Mouse (Mus musculus) inflammation-experienced regulatory T-cells, adult 16 weeks (primary cell): Measurements from ENCODE around the gene Car2. TPM values are rescaled to one million over a fixed set of nuclear protein-coding genes. Genes with fewer than 3 reads are reported as not detected.

Experiments used
- polyA plus RNA-seq: library from polyadenylated mRNA; unstranded; fragments of 100-300 nt; shearing (Covaris generic); gene quantifications from one replicate; pipeline ENCODE4 v1.2.1, GENCODE M21; 2017

The Car2 gene
- 10.8 TPM for polyA plus RNA-seq

DNA sequence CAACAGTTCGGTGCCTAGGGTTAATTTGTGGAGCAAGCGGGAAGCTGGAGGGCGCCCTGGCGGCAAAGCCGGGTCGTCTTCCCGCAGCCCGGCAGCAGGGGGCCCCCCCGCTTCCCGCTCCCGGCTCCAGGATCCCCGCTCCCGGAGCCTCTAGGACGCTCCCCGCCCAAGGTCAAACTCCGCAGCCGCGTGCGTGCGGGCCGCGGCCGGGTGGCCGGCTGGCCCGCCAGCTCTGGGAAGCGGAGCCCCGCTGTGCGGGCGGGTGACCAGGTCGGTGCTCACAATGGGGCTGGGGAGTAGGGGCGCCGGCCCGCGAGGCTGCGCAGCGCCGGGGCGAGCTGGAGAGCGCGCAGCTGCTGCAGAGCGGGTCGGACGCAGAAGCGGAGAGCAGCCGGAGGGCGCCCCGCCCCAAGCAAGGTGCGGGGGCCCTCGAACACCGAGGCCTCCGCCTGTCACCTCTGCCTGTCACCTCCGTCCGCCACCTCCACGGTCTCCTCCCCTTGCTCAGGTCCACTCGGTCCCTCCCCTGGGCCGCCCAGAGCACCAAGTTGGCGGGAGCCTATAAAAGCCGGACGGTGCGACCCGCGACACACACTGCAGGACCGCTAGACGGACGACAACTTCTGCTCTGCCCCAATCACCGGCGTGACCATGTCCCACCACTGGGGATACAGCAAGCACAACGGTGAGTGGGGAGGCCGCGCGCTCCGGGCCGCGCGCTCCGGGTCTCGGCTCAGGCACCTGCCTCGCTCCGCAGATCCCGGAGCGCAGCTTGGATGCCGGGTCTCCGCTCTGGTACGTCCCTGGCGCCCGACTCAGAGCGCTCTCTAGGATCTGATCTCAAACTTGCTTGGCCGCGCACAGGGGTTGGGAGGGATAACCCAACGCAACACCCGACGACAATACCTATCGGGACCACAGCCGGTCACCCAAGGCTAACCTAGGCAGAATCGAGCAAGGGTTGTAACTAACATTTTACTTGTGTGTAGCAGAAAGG, at the start of gene Car2:
Gene Car2, plus strand, starts transcription at position 172 of the 997 bp plus-strand sequence.

DNA sequence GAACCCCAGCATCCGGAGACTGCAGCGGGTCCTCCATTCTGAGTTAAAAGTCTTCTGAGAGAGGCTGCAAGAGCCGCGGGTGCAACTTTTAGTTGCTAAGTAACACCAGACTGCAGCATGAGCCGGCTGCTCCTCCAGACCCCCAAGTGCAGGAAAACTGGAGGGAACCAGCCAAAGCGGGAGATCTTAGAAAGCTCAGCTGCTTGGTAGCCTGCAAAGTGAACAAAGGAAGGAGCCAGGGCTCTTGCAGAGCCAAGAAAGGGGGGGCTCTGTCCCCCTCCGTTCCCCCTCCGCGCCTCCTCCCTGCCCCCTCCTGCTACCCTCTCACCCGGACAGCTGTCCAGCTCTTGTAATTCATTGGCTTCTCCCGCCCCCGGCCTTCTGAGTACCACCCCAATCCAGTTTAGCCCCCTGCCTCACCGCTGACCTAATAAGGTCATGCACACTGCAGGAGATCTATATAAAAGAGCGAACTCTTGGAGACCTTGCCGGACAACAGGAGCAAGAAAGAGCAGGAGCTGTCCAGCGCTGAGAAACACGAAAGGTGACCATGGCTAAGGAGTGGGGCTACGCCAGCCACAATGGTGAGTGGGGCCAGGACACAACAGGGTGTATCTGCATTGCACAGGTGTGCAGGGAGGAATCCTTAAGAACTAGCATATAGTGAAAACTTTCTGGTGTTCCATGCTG, 22.9 kb upstream of the Car2 start, which contains the start of gene Car3:
Gene Car3, plus strand, starts transcription at position 491 of the 690 bp plus-strand sequence.

Other genes starting within 250 kb of the Car2 start
- gene Car13, start 244.5 kb upstream of the Car2 start, polyA plus RNA-seq, result not detected
- gene Car1, start 77.9 kb upstream of the Car2 start, polyA plus RNA-seq, result not detected
- not detected for gene Car3, start 22.8 kb upstream of the Car2 start, polyA plus RNA-seq